In genomic region chr2:180879365-180880067, GRCm38 (mm10) we compare ENCODE assay signal across 11 mouse cellular contexts. TPM values are rescaled to one million over a fixed set of nuclear protein-coding genes. Genes with fewer than 3 reads are reported as not detected.
A peak's percentile ranks its signal among the peaks of the same experiment; 100 is the strongest.
DNase-seq lines count a peak whose midpoint lies in the region; ATAC-seq and TF ChIP-seq lines count a peak whose summit lies in the region.
"Had no signal": no experiment of that assay in that cellular context is flagged by ENCODE, and none has a peak within 500 bp of the region (broad histone marks: within the 10 kb centered on the region; RNA-seq: fewer than 3 reads in every experiment).

No protein-coding gene starts in this region.

- peak; percentile 94 for ATAC-seq in hindbrain, embryonic 16.5 days
- ATAC-seq in midbrain, embryonic 12.5 days (ENCODE audit: low FRiP score, low read depth) = peak; percentile 90
- ATAC-seq: intestine, postnatal 0 days had no signal

- peak overlapping the region; percentile 29 for H3K4me2 ChIP-seq in hindbrain, embryonic 16.5 days (ENCODE audit: low read length)
- H3K4me2 ChIP-seq in midbrain, embryonic 12.5 days (replicated peaks) = peak overlapping the region; percentile 20; the same call in 1 of the 2 replicates
- H3K4me2 ChIP-seq: lung, embryonic 14.5 days had no signal

- H3K9ac ChIP-seq in hindbrain, embryonic 16.5 days (ENCODE audit: low read depth, low read length) = no peak overlapping the region
- no peak overlapping the region for H3K9ac ChIP-seq in midbrain, embryonic 12.5 days (replicated peaks)
- H3K9ac ChIP-seq: lung, embryonic 14.5 days had no signal

- H3K4me3 ChIP-seq in hindbrain, embryonic 16.5 days (ENCODE audit: low read length) = no peak overlapping the region
- no peak overlapping the region for H3K4me3 ChIP-seq in midbrain, embryonic 12.5 days
- H3K4me3 ChIP-seq in kidney, adult 2 months (ENCODE audit: insufficient read depth, low read depth, low read length) = no peak overlapping the region

- no peaks in the 10 kb centered on the region for H3K36me3 ChIP-seq in hindbrain, embryonic 16.5 days (ENCODE audit: control insufficient read depth, insufficient read depth, low read length)
- H3K36me3 ChIP-seq in midbrain, embryonic 12.5 days = peaks cover 34% of the 10 kb centered on the region
- H3K36me3 ChIP-seq in kidney, adult 2 months (ENCODE audit: control insufficient read depth, insufficient read depth, low read length) = no peaks in the 10 kb centered on the region

- no peaks in the 10 kb centered on the region for H3K27me3 ChIP-seq in hindbrain, embryonic 16.5 days (replicated peaks; ENCODE audit: control insufficient read depth, insufficient read depth, low read length)
- no peaks in the 10 kb centered on the region for H3K27me3 ChIP-seq in midbrain, embryonic 12.5 days
- H3K27me3 ChIP-seq in kidney, adult 2 months (replicated peaks; ENCODE audit: control insufficient read depth, insufficient read depth, low read length) = no peaks in the 10 kb centered on the region

- no peaks in the 10 kb centered on the region for H3K9me3 ChIP-seq in hindbrain, embryonic 16.5 days (ENCODE audit: control insufficient read depth, low read length)
- H3K9me3 ChIP-seq in midbrain, embryonic 12.5 days = no peaks in the 10 kb centered on the region

- peaks cover 13% of the 10 kb centered on the region for H3K4me1 ChIP-seq in hindbrain, embryonic 16.5 days (ENCODE audit: control insufficient read depth, insufficient read depth, low read depth, low read length)
- peaks cover 29% of the 10 kb centered on the region for H3K4me1 ChIP-seq in midbrain, embryonic 12.5 days
- H3K4me1 ChIP-seq in kidney, adult 2 months (ENCODE audit: control insufficient read depth, insufficient read depth, low read length) = no peaks in the 10 kb centered on the region

- no peak for TF ChIP-seq CTCF in kidney, adult 2 months (conservative IDR thresholded peaks at IDR 0.05; ENCODE audit: insufficient read depth, insufficient read length, low read depth, low read length)

- WGBS in hindbrain, embryonic 16.5 days = 10% methylated on average over 7 of the region's 7 CpGs
- WGBS in midbrain, embryonic 12.5 days = 26% methylated on average over 7 of the region's 7 CpGs
- WGBS in kidney, adult 2 months = 63% methylated on average over 7 of the region's 7 CpGs

- TF ChIP-seq POLR2A in kidney, adult 2 months (IDR thresholded peaks at IDR 0.05; ENCODE audit: low read depth, low read length) = no peak

- DNase-seq in cerebellum, adult 11 months = peak; percentile 52
- peak; percentile 44 for DNase-seq in embryo, embryonic 11 days
- DNase-seq in T-cell, adult 2 months (ENCODE audit: low spot score) = no peak
- DNase-seq in kidney, adult 2 months = no peak
- no peak for DNase-seq in ovary, postnatal 10 days (ENCODE audit: low spot score)
- no peak for DNase-seq in MN1 (ENCODE audit: low spot score)
- DNase-seq: adrenal gland, postnatal 10 days; lung, embryonic 14.5 days had no signal

- peak overlapping the region; percentile 59 for H3K27ac ChIP-seq in hindbrain, embryonic 16.5 days (ENCODE audit: low read depth, low read length)
- peak overlapping the region; percentile 72 for H3K27ac ChIP-seq in midbrain, embryonic 12.5 days (replicated peaks)
- no peak overlapping the region for H3K27ac ChIP-seq in kidney, adult 2 months (ENCODE audit: insufficient read depth, low read depth, low read length)

RNA-seq across cellular contexts. Expression of gene Ythdf1, which starts 41.2 kb away (rescaled TPM):
- polyA plus RNA-seq in hindbrain, embryonic 16.5 days (2015; fragmentation: Nextera tagmentation; extraction: Ambion mirVana) = 12.0 and 33.7 TPM in 2 replicates
- polyA plus RNA-seq in midbrain, embryonic 12.5 days (2016; fragmentation: Nextera tagmentation; extraction: Ambion mirVana) = 65.2 and 67.2 TPM in 2 replicates
- 33.9 and 34.8 TPM in 2 replicates for polyA plus RNA-seq in kidney, adult 2 months (2012; rRNA removed)

RNA-seq across cellular contexts. Expression of gene Birc7, which starts 49.3 kb away (rescaled TPM):
- polyA plus RNA-seq in hindbrain, embryonic 16.5 days (2015; fragmentation: Nextera tagmentation; extraction: Ambion mirVana) = 0.13 and 0.26 TPM in 2 replicates
- 0.36 and 0.67 TPM in 2 replicates for polyA plus RNA-seq in midbrain, embryonic 12.5 days (2016; fragmentation: Nextera tagmentation; extraction: Ambion mirVana)
- not detected in 2 replicates for polyA plus RNA-seq in kidney, adult 2 months (2012; rRNA removed)
- polyA plus RNA-seq: intestine, postnatal 0 days had no signal

Comparison
In these comparisons a context has a peak if more than half of its experiments do, and no peak if none do; other contexts are left out.
1. DNase-seq: peak in cerebellum, adult 11 months (single experiment) and embryo, embryonic 11 days (single experiment); none in T-cell, adult 2 months (single experiment), kidney, adult 2 months (single experiment), ovary, postnatal 10 days (single experiment) and MN1 (single experiment).